Mouse (Mus musculus) gastrocnemius, postnatal 4 days (tissue): ENCODE results near the gene Tnik. TPM values are rescaled to one million over a fixed set of nuclear protein-coding genes. Genes with fewer than 3 reads are reported as not detected.

Experiments used
- DNase-seq, 2 experiments: peaks; one replicate each; pipeline ENCODE4 v3.0.0; 2021 to 2022; ENCODE audit warnings: low spot score in 2 of 2, mixed read lengths in 2 of 2
- microRNA-seq: library from miRNA; unstranded; fragments of <30 nt; microRNA quantifications from one replicate; pipeline ENCODE4 v1.2.0, GENCODE M21; 2021
- total RNA-seq, 2 experiments: library from RNA; stranded (reverse); gene quantifications; 2 replicates each; pipeline ENCODE4 v1.2.3; 2021

Gene Tnik
- total RNA-seq, 2 experiments from 2014 or later: 75.8 to 77.6 TPM

DNA sequence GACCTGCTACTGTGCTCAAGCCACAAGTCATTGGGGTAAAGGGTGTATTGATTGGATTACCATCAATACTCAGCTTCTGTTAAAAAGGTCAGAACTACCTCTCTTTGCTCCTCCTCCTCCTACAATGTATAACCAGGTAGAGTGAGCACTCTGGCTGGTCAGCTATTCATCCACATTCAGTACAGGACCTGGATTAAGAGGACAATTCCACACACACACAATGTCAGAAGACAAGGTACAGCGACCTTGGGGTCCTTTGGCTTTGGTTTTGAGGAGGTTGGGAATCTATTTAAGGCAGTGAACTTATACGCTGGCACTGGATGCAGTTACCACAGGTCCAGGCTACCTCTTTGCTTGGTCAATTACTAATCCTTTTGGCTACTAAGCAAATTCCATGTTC lies 434.8 kb downstream of the Tnik start, which contains the start of gene Slc2a2:
TSS of gene Slc2a2 (plus strand) at position 107 of the 400 bp plus-strand sequence.
- no peak for DNase-seq

DNA sequence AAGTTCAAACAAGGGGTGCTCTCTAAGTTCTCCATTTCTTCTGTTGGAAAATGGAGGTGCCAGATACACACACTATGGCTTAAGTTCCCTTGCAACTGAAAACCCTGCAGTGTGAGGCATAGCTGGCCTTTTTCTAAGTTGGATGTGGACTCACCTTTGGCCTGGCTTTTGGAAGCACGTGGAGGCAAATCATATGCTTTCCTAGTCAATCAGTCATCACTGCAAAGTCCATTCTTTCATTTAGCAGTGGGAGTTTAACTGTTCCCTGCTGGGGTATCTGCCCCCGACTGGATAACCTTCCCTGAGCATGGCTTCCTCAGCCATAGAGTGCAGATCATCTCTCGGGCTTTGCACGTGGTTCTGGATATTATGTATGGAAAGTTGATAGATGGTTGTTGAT lies 436.6 kb downstream of the Tnik start:
- no peak for DNase-seq

DNA sequence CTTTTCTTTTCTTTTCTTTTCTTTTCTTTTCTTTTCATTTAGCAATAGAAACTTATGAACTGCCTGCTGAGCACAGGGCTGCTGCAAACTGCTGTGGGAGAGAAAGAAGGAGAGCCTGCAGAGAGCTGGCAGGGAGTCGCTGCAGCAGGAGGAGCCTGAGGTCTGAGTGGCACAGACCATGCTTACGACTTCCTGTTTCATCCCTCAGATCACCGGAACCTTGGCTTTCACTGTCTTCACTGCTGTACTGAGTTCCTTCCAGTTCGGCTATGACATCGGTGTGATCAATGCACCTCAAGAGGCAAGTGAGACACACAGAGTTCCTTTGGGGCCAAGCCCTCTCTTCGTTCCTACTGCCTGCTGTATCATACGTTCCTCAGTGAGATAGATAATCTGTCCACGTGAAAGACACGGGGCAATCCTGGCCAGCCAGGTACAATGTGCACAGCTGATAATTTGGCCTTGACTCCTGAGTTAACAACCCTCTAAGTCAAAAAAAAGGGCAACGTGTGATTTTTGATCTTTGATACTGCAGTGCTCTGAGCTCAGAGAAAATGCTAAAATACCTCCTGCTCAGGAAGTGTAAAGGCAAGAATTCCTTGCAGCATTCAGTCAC lies 442.6 kb downstream of the Tnik start:
- DNase-seq: no peak

DNA sequence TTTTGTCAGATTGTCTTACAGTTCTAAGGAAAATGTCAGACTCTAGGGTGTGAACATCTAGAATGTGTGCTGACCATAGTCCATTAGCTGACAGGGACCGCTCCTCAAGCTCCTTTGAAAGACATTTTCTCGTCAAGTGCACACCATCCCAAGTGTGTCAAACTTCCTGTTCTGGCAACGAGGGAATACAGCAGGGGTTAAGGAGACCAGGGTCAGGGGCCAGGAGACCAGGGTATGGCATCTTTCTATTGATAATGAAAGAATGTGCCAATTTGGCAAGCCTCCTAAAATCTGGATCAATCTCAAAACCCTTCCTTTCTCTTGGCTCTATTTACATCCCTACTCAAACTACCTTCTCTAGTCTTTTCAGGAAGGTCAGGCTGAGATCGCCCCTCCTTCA lies 443.7 kb downstream of the Tnik start:
- DNase-seq: no peak

DNA sequence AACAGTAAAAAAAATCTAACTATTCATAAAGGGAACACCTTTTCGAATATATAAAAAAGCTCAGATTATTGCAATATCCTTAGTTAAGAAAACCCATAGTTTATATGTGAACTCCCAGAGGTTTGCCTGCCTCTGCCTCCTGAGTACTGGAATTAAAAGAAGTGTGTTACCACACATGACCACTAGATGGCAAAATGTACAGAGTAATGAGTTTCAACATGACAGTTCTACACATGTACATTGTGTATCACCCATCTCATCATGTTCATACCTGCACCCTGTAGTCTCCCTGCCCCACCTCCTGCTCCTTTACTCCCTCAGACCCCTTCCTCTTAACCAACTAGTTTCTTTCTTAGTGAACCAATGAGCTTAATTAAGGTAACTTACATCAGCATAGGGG lies 446.7 kb downstream of the Tnik start:
- DNase-seq: no peak

DNA sequence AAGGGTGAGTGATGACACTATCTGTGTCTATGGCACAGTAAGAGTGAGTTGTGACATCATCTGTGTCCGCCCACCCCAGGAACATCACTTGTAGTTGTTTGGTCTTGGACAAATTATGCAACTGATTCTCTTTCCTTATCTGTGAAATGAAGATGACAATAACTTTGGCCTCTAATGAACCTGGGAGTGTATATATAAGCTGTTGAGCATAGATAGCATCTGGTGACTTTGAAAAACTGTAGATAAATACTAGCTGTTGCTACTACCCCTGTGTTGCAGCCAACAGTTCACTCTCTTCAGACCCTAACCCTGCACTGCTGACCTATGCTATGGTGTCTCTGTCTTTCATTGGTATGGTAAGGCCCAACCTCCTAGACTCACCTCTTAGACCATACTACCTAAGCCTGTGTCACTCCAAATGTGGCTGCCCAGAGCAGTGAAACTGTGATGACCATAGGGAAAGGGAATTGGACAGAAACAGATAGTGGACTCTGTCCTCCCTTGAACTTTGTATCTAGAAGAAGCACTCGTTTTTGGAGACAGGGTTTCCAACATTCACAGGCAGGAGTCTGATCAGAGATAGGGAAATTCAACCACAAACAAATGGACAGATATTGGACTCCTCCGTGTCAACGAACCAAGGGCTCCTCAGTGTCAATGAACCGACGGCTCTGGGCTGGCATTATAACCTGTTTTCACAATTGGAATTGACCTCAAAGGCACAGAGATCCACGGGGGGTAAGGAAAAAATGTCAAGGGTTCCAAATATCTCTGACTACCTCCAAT lies 451.1 kb downstream of the Tnik start:
- no peak for DNase-seq

DNA sequence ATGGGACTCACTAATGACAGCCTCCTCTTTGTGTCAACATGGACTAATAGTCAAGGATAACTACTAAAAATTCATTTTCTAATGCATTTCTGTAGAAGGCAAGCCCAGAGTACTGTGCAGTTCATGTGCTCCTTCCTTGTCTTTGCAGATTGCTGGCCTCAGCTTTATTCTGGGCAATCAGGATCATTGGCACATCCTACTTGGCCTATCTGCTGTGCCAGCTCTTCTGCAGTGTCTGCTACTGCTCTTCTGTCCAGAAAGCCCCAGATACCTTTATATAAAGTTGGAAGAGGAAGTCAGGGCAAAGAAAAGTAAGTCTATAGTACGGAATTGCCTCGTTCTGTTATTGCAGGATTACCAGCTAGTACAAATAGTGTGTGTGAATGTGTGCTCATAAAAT lies 455.5 kb downstream of the Tnik start:
- no peak for DNase-seq

DNA sequence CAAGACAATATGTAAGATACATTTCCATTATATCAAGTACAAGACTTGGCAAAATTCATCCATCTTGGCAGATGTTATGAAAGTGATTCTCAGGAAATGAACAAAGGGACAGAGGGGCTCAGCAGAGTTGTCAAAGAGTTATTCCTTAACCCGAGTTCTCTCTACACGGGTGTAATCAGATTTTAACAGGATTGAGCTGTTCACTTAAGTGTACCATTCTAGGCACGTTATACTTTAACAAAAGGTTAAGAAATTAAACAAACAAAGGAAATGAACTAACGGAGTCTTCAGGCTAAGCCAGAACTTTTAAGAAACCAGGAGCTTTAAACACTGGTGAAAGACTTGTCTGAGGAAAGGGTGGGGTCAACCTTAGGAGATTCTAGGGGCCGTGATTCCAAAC lies 458.2 kb downstream of the Tnik start:
- DNase-seq: no peak

DNA sequence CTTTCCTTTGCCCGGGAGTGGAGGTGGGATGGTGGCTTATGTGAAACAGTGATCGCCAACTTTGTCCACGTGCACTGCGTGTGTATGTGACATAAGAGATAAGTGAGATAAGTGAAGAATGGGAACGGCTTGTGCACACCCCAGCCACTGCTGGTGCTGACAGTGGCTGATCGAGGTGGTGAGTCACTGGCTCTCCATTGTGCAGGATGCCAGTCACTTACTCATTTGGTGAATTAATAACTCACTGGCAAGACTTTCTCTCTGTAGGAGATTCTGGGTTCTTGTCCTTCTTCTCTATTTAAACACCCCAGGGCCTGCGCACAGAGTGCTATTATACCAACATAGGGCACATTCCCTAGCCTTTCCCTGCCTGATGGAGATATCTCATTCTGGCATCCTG lies 458.8 kb downstream of the Tnik start:
- DNase-seq: no peak

DNA sequence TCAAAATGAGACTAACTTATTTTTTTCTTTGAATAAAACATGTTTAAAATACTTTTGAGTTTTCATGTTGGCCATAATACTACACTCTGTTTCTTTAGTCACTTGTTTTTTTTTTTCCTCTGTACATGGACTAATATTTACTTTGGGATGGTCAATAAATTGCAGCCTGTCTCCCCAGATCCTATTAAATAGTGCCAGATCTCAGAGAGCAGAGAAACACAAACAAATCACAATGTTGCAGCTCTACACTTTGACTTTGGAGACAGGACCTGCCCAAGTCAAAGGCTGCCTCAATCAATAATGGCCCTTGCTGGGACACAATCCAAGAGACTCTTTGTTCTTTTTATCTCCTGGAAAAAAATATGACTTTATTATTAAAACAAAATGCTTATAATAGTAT lies 459.5 kb downstream of the Tnik start:
- DNase-seq: no peak

DNA sequence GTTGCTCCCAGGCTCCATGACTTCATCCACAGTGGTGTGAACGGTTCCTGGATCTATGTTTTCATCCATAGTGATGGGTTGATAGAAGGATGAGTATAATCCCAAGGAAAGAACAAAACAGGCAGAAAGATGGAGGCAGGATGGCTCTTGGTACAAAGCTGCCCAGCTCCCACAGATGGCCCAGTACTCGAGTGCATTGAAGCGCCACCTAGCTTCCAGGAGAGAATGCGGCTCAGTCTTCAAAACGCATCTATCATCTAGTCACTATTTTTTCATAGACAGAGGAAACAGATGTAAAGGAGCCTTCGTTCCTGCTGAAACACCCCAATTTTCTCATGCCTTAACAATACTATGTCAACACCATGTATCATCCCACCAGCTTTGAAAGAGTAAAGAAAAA lies 460.5 kb downstream of the Tnik start:
- no peak for DNase-seq

DNA sequence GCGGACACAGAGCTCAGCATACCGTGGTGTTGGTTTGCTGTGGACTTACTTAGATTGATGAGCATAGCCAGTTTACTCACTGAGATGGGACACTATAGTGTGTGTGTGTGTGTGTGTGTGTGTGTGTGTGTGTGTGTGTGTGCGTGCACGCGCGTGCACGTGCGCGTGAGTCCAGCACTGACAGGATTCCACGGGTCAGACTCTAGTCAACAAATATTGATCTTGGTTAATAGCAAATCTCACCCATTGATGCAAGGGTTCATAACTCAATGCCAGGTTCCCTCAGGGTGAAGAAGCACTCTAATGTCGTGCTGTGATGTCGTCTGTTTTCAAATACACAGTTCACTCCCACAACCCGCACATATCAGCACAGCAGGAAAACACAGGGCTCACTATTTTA lies 462.2 kb downstream of the Tnik start:
- no peak for DNase-seq

Small RNA genes lying within 50 kb of the gene (microRNA-seq; reads per million reads assigned to microRNA genes)
- not detected for gene Mir466q
